ENCODE assay signal across 8 mouse cellular contexts in the genomic region with DNA sequence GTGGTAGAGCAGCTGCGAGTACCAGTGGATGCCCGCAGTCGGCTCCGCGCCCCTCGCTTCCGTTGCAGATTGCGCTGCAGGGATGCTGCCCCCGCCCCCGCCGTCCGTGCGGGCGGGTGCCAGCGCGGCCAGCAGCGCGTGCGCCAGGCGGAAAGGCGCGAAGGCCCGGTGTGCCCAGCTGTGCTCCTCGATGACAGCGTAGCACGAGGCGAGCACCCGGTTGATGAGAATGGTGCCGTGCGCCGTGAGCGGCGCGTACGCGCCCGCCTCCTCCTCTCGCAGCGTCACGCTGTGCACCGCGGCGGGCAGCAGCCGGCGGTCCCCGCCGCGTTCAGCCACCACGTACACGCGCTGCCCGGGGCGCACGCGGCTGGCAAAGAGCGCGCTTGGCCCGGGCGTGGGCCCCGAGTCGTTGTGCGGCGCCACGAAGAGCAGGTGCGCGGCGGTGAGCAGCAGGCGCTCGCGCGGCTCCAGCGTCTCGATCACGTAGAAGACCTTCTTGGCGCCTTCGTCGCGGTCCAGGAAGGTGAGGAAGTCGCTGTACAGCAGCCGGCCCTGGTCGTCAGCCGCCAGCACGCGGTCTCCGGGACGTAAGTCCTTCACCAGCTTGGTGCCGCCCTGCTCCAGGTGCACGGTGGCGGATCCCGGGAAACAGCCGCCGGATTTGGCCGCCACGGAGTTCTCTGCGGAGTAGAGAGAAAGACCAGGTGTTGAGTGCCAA. TPM values are rescaled to one million over a fixed set of nuclear protein-coding genes. Genes with fewer than 3 reads are reported as not detected.
DNase-seq lines count a peak whose midpoint lies in the region; ATAC-seq and TF ChIP-seq lines count a peak whose summit lies in the region.

No protein-coding gene starts in this region.

- peak overlapping the region; percentile 17; the same call in 1 of the 2 replicates for H3K9ac ChIP-seq in forebrain, embryonic 16.5 days (replicated peaks; ENCODE audit: low read depth, low read length)
- H3K9ac ChIP-seq in liver, embryonic 15.5 days: no peak overlapping the region
- no peak overlapping the region for H3K9ac ChIP-seq in stomach, embryonic 15.5 days

- intact Hi-C loops in left cerebral cortex, postnatal 14 days (cut with DNase I): loop anchor here (10.0 kb wide), 1 partner anchor 877 kb away; no protein-coding TSS in a partner anchor
- intact Hi-C loops in left cerebral cortex, postnatal 10 days (cut with DNase I): loop anchor here (10.0 kb wide), 1 partner anchor 877 kb away; no protein-coding TSS in a partner anchor

- peak; percentile 15 to 38 for DNase-seq in left cerebral cortex, postnatal 14 days (ENCODE audit: low spot score in 2 of 2)
- no peak for DNase-seq in left cerebral cortex, postnatal 10 days (ENCODE audit: extremely low spot score in 1 of 2, low spot score in 2 of 2)
- no peak for DNase-seq in gastrocnemius, adult 18-20 months (ENCODE audit: low spot score)
- DNase-seq in thymus, postnatal 10 days (ENCODE audit: low spot score in 2 of 2): no peak

- no peaks in the 10 kb centered on the region for H3K36me3 ChIP-seq in forebrain, embryonic 16.5 days (ENCODE audit: control insufficient read depth, insufficient read depth)
- no peaks in the 10 kb centered on the region for H3K36me3 ChIP-seq in liver, embryonic 15.5 days (replicated peaks)
- no peaks in the 10 kb centered on the region for H3K36me3 ChIP-seq in stomach, embryonic 15.5 days

- peak overlapping the region; percentile 76 for H3K4me2 ChIP-seq in forebrain, embryonic 16.5 days (ENCODE audit: low read length)
- peak overlapping the region; percentile 39 for H3K4me2 ChIP-seq in liver, embryonic 15.5 days
- peak overlapping the region; percentile 69 for H3K4me2 ChIP-seq in stomach, embryonic 15.5 days

- H3K4me1 ChIP-seq in cortical plate, adult 2 months (ENCODE audit: control insufficient read depth, insufficient read depth, low read length): no peaks in the 10 kb centered on the region
- H3K4me1 ChIP-seq in forebrain, embryonic 16.5 days (replicated peaks; ENCODE audit: control insufficient read depth, insufficient read depth, low read length): peaks cover 25% of the 10 kb centered on the region
- H3K4me1 ChIP-seq in liver, embryonic 15.5 days (replicated peaks): no peaks in the 10 kb centered on the region
- H3K4me1 ChIP-seq in stomach, embryonic 15.5 days: peaks cover 14% of the 10 kb centered on the region; the same call in 1 of the 2 replicates

- TF ChIP-seq POLR2A in cortical plate, adult 2 months (IDR thresholded peaks at IDR 0.05; ENCODE audit: extremely low read depth, insufficient read depth, low read length): no peak

- under 1% methylated on average over 90 of the region's 95 CpGs for WGBS in forebrain, embryonic 16.5 days
- 1% methylated on average over 90 of the region's 95 CpGs for WGBS in liver, embryonic 15.5 days (ENCODE audit: insufficient replicate concordance)
- WGBS in stomach, embryonic 15.5 days: under 1% methylated on average over 94 of the region's 95 CpGs

- peak overlapping the region; percentile 24; the same call in 1 of the 2 replicates for H3K4me3 ChIP-seq in cortical plate, adult 2 months (ENCODE audit: insufficient read depth, low read length)
- peak overlapping the region; percentile 50 for H3K4me3 ChIP-seq in forebrain, embryonic 16.5 days (replicated peaks; ENCODE audit: low read length)
- no peak overlapping the region for H3K4me3 ChIP-seq in liver, embryonic 15.5 days (replicated peaks)
- H3K4me3 ChIP-seq in stomach, embryonic 15.5 days (replicated peaks): peak overlapping the region; percentile 31

- TF ChIP-seq CTCF in cortical plate, adult 2 months (IDR thresholded peaks at IDR 0.05; ENCODE audit: extremely low read depth, insufficient read depth, low read length): no peak

- no peak overlapping the region for H3K27ac ChIP-seq in cortical plate, adult 2 months (ENCODE audit: insufficient read depth, low read length)
- no peak overlapping the region for H3K27ac ChIP-seq in forebrain, embryonic 16.5 days (ENCODE audit: low read length)
- no peak overlapping the region for H3K27ac ChIP-seq in liver, embryonic 15.5 days (replicated peaks)
- peak overlapping the region; percentile 52; the same call in 1 of the 2 replicates for H3K27ac ChIP-seq in stomach, embryonic 15.5 days

- peaks cover 68% of the 10 kb centered on the region for H3K27me3 ChIP-seq in forebrain, embryonic 16.5 days (replicated peaks; ENCODE audit: control insufficient read depth, insufficient read depth, low read length)
- peaks cover 77% of the 10 kb centered on the region for H3K27me3 ChIP-seq in liver, embryonic 15.5 days
- peaks cover 72% of the 10 kb centered on the region for H3K27me3 ChIP-seq in stomach, embryonic 15.5 days (replicated peaks)

- H3K9me3 ChIP-seq in forebrain, embryonic 16.5 days (ENCODE audit: control insufficient read depth, low read length): no peaks in the 10 kb centered on the region
- H3K9me3 ChIP-seq in liver, embryonic 15.5 days (replicated peaks): no peaks in the 10 kb centered on the region
- no peaks in the 10 kb centered on the region for H3K9me3 ChIP-seq in stomach, embryonic 15.5 days

- peak; percentile 72 for ATAC-seq in forebrain, embryonic 16.5 days
- ATAC-seq in liver, embryonic 15.5 days (ENCODE audit: insufficient read depth): no peak
- ATAC-seq in stomach, embryonic 15.5 days (ENCODE audit: insufficient read depth, low FRiP score, low read depth): no peak

RNA-seq across cellular contexts. Expression of a gene that starts 9.0 kb away (rescaled TPM):
- total RNA-seq in left cerebral cortex, postnatal 14 days (2021): 1 to 10 TPM; 2.9 to 3.4 TPM
- total RNA-seq in left cerebral cortex, postnatal 10 days (2021): 1 to 10 TPM; 2.2 to 3.0 TPM
- 2.3 and 2.6 TPM in 2 replicates for polyA plus RNA-seq in cortical plate, adult 2 months (2012; rRNA removed)
- polyA plus RNA-seq in forebrain, embryonic 16.5 days (2015; fragmentation: Nextera tagmentation; extraction: Ambion mirVana): 0.62 and 1.2 TPM in 2 replicates
- polyA plus RNA-seq in liver, embryonic 15.5 days (2015; fragmentation: Nextera tagmentation; extraction: Ambion mirVana): not detected in 2 replicates
- 7.4 and 7.9 TPM in 2 replicates for polyA plus RNA-seq in stomach, embryonic 15.5 days (2015; fragmentation: Nextera tagmentation; extraction: Ambion mirVana)
- total RNA-seq in gastrocnemius, adult 18-20 months (2021): not detected

Comparison
In these comparisons a context has a peak if more than half of its experiments do, and no peak if none do; other contexts are left out.
1. DNase-seq: peak in left cerebral cortex, postnatal 14 days (2 of 2); none in left cerebral cortex, postnatal 10 days (0 of 2), gastrocnemius, adult 18-20 months (single experiment) and thymus, postnatal 10 days (0 of 2).
2. Peak in every context shown above with its lines, with median percentiles within 50 percentile points of each other: H3K4me2 ChIP-seq.